Mouse (Mus musculus) adipocyte (in vitro differentiated cells): ENCODE data around the gene Iqck.
A peak's percentile ranks its signal among the peaks of the same experiment; 100 is the strongest.

Source experiments
- DNase-seq: peaks from one replicate; pipeline ENCODE4 v3.0.0-alpha.2; 2016; ENCODE audit warnings: low spot score

Iqck gene

GRCm38 (mm10) chr7:118949749-118950148, 94.2 kb downstream of the Iqck start:
- no peak for DNase-seq

- DNase-seq: no peak
Measured at GRCm38 (mm10) chr7:118953626-118954282, 98.2 kb downstream of the Iqck start.

GRCm38 (mm10) chr7:118954968-118955367, 99.4 kb downstream of the Iqck start:
- DNase-seq: no peak

GRCm38 (mm10) chr7:118956616-118957246, 101.2 kb downstream of the Iqck start:
- no peak for DNase-seq

GRCm38 (mm10) chr7:118959209-118959608, 103.7 kb downstream of the Iqck start:
- DNase-seq: no peak

GRCm38 (mm10) chr7:118964777-118965176, 109.2 kb downstream of the Iqck start:
- no peak for DNase-seq

GRCm38 (mm10) chr7:118965198-118965597, 109.6 kb downstream of the Iqck start:
- DNase-seq: no peak

GRCm38 (mm10) chr7:118968870-118969269, 113.3 kb downstream of the Iqck start:
- DNase-seq: no peak

- DNase-seq: no peak
Measured at GRCm38 (mm10) chr7:118971499-118971898, 115.9 kb downstream of the Iqck start.

GRCm38 (mm10) chr7:118972306-118972705, 116.8 kb downstream of the Iqck start:
- DNase-seq: no peak

- no peak for DNase-seq
Measured at GRCm38 (mm10) chr7:118973377-118973776, 117.8 kb downstream of the Iqck start.

- DNase-seq: no peak
Measured at GRCm38 (mm10) chr7:118975837-118976236, 120.3 kb downstream of the Iqck start.

GRCm38 (mm10) chr7:118976414-118977166, 121.0 kb downstream of the Iqck start:
- DNase-seq: no peak

- no peak for DNase-seq
Measured at GRCm38 (mm10) chr7:118977167-118977543, 121.6 kb downstream of the Iqck start.

- DNase-seq: no peak
Measured at GRCm38 (mm10) chr7:118979121-118979520, 123.6 kb downstream of the Iqck start.

- peak; percentile 78 for DNase-seq
Measured at GRCm38 (mm10) chr7:118979708-118980107, 124.2 kb downstream of the Iqck start.

- peak; percentile 86 for DNase-seq
Measured at GRCm38 (mm10) chr7:118981346-118981745, 125.8 kb downstream of the Iqck start.

GRCm38 (mm10) chr7:118981831-118982230, 126.3 kb downstream of the Iqck start:
- DNase-seq: no peak

GRCm38 (mm10) chr7:118982586-118982985, 127.0 kb downstream of the Iqck start:
- DNase-seq: peak; percentile 61

GRCm38 (mm10) chr7:118983961-118984360, 128.4 kb downstream of the Iqck start:
- no peak for DNase-seq

- no peak for DNase-seq
Measured at GRCm38 (mm10) chr7:118985786-118986185, 130.2 kb downstream of the Iqck start.

GRCm38 (mm10) chr7:118986369-118986768, 130.8 kb downstream of the Iqck start:
- DNase-seq: no peak

- no peak for DNase-seq
Measured at GRCm38 (mm10) chr7:118989275-118989856, 133.8 kb downstream of the Iqck start.
